In the genomic region with DNA sequence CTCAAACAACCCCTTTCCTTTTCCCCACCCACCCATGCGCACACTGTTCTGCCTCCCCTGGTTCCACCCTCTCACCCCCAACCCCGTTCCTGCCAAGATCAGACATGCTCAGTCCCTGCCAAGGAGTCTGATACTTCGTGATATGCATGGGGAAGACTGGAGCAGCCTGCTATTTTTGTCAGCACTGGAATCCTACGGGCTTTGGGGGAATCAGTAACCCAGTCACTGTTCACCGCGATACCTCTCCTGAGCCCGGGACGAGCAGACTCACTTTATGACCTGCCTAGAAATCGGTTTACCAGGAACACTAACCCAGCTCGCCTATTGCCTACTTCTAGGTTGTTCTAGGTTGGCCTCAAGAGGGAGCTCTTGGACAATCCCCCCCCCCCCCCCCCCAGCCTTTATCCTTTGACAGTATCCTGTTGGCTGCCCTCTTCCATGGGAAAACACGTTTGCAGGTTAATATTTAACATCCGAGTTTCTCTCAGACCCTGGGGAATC, we compare ENCODE assay signal across 8 mouse cellular contexts.
DNase-seq lines count a peak whose midpoint lies in the region; TF ChIP-seq lines count a peak whose summit lies in the region.

No protein-coding gene starts in this region.

- in situ Hi-C loops in ES-E14 (cut with MboI; ENCODE audit: low sequenced_read_pairs in 2 of 2, unreplicated experiment in 2 of 2), result loop anchor here (10.0 to 25.0 kb wide), 2 partner anchors 251 to 529 kb away; no protein-coding TSS in a partner anchor

- peak overlapping the region; percentile 71; the same call in 1 of the 2 replicates for H3K9ac ChIP-seq in ES-E14 (ENCODE audit: insufficient read depth, low read depth, low read length, poor library complexity, severe bottlenecking)

- H3K4me3 ChIP-seq in ES-E14 (ENCODE audit: insufficient read depth in 1 of 2, low read depth in 1 of 2, low read length in 2 of 2, poor library complexity in 1 of 2, severe bottlenecking in 1 of 2), result peak overlapping the region; percentile 42 to 60

- 0 out of 2 replicates have a peak overlapping the region, but pooled peaks have one; percentile 18 for H3K27ac ChIP-seq in ES-E14 (ENCODE audit: insufficient read depth, low read depth, low read length, poor library complexity, severe bottlenecking)

- DNase-seq in kidney, adult 11 months, result peak; percentile 19
- DNase-seq in kidney, postnatal 10 days, result no peak
- DNase-seq in ES-E14 (ENCODE audit: low read depth, low spot score), result no peak
- DNase-seq in cerebellum, adult 9-11 months, result peak; percentile 90
- peak; percentile 9 to 44 for DNase-seq in kidney, adult 8-10 months
- peak; percentile 61 for DNase-seq in yolk sac, embryonic 10.5 days (ENCODE audit: low spot score)
- no peak for DNase-seq in adrenal gland, adult 8-10 months
- DNase-seq in layer of hippocampus, adult 11-12 months (ENCODE audit: low spot score), result no peak

- H3K9me3 ChIP-seq in ES-E14 (ENCODE audit: control insufficient read depth, insufficient read depth, low read depth, low read length), result no peaks in the 10 kb centered on the region

- peaks cover 2 to 14% of the 10 kb centered on the region in 2 experiments; a peak in 2 of 4 replicates for H3K4me1 ChIP-seq in ES-E14 (ENCODE audit: control insufficient read depth in 2 of 2, insufficient read depth in 2 of 2, low read length in 2 of 2, poor library complexity in 1 of 2)

- H3K36me3 ChIP-seq in ES-E14 (ENCODE audit: control insufficient read depth, insufficient read depth, low read length, poor library complexity, severe bottlenecking), result no peaks in the 10 kb centered on the region

TF ChIP-seq in ES-E14, 5 proteins besides CTCF, POLR2A, EP300 and RAD21:
- no peak for TF ChIP-seq HCFC1 (IDR thresholded peaks at IDR 0.05; ENCODE audit: borderline replicate concordance, insufficient read depth, low read length)
- TF ChIP-seq CHD2 (IDR thresholded peaks at IDR 0.05; ENCODE audit: low read depth, low read length), result no peak
- no peak for TF ChIP-seq ZNF384 (IDR thresholded peaks at IDR 0.05; ENCODE audit: low read depth, low read length)
- no peak for TF ChIP-seq ZC3H11A (IDR thresholded peaks at IDR 0.05; ENCODE audit: borderline replicate concordance, low read depth, low read length)
- TF ChIP-seq MAFK (IDR thresholded peaks at IDR 0.05; ENCODE audit: insufficient read depth, low read depth, low read length), result no peak
TF ChIP-seq in ES-E14: peak in this region for 0.

Comparison
In these comparisons a context has a peak if more than half of its experiments do, and no peak if none do; other contexts are left out.
1. DNase-seq: peak in kidney, adult 11 months (single experiment), cerebellum, adult 9-11 months (single experiment), kidney, adult 8-10 months (2 of 2) and yolk sac, embryonic 10.5 days (single experiment); none in kidney, postnatal 10 days (single experiment), ES-E14 (single experiment), adrenal gland, adult 8-10 months (single experiment) and layer of hippocampus, adult 11-12 months (single experiment).